Mouse (Mus musculus): ENCODE data around the gene Thrsp.
"Not testable (repeated sequence)": the region's sequence is repeated elsewhere in the genome, so short reads cannot be mapped to it uniquely, and the experiment has no call there.

DNA sequence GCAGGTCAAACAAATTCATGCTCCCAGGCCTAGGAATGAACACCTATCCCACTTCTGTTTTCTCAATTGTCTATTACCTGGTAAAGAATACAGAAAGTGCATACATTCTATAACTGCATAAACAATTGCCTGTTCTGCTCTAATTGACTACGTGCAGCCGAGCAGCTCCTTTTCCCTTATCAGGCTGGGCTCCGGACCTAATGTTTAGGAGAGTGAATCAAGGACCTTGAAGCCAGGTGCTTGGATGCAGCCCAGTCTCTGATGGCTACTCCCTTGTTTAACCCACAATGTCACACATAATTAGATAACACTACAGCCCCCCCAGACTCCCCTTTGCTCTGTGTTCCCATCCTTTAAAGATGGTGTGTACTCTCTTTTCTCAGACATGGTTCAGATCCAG, 16.0 kb upstream of the Thrsp start:
- not testable (repeated sequence) for TF ChIP-seq CTCF (IDR thresholded peaks at IDR 0.05; ENCODE audit: borderline replicate concordance, insufficient read depth, low read length); POLR2A (IDR thresholded peaks at IDR 0.05; ENCODE audit: low read depth, low read length)
